Mouse (Mus musculus) CH12.LX (cell line): ENCODE data around the gene Arhgap44. TPM values are rescaled to one million over a fixed set of nuclear protein-coding genes. Genes with fewer than 3 reads are reported as not detected.

Experiments used
- DNase-seq: peaks from one replicate; pipeline ENCODE4 v3.0.0-alpha.2; 2013; ENCODE audit errors: extremely low read depth
- H3K27ac ChIP-seq: 2 replicates; pipeline ENCODE4 v1.5.1; 2012; ENCODE audit warnings: low read depth, mild to moderate bottlenecking, control low read depth, moderate library complexity; ENCODE audit not compliant: insufficient read depth
- H3K27me3 ChIP-seq: replicated peaks from 2 replicates; pipeline ENCODE3; 2012; ENCODE audit warnings: inconsistent platforms
- H3K36me3 ChIP-seq, 2 experiments: replicated peaks in 1 of 2; 2 replicates each; pipeline versions ENCODE3 to v1.6.1; 2012; ENCODE audit warnings: inconsistent platforms in 1 of 2, low read length in 1 of 2, mild to moderate bottlenecking in 1 of 2, mixed read lengths in 1 of 2, moderate library complexity in 1 of 2; ENCODE audit not compliant: control insufficient read depth in 1 of 2, insufficient read depth in 1 of 2
- H3K4me1 ChIP-seq, 2 experiments: 2 replicates each; pipeline ENCODE4 v1.6.1; 2012; ENCODE audit warnings: inconsistent platforms in 1 of 2, moderate library complexity in 1 of 2; ENCODE audit not compliant: insufficient read depth in 2 of 2, control insufficient read depth in 1 of 2
- H3K4me2 ChIP-seq: 2 replicates; pipeline ENCODE4 v1.6.1; 2012; ENCODE audit warnings: low read depth, mild to moderate bottlenecking, control low read depth; ENCODE audit not compliant: poor library complexity, insufficient read depth, severe bottlenecking
- H3K4me3 ChIP-seq, 3 experiments: fragments of 150-350 bp in 1 of 3; sonication (generic) in 1 of 3; replicated peaks in 1 of 3; 2 replicates each; pipeline versions ENCODE3 to v1.5.1; 2011 to 2012; ENCODE audit warnings: low read depth in 2 of 3, low read length in 2 of 3, mild to moderate bottlenecking in 2 of 3, moderate library complexity in 2 of 3, control low read depth in 1 of 3, improper control_type of control experiment in 1 of 3, inconsistent platforms in 1 of 3, mixed read lengths in 1 of 3; ENCODE audit not compliant: poor library complexity in 1 of 3
- H3K79me2 ChIP-seq: replicated peaks from 2 replicates; pipeline ENCODE4 v1.6.1; 2012; ENCODE audit warnings: mild to moderate bottlenecking, moderate library complexity; ENCODE audit not compliant: control insufficient read depth, poor library complexity, insufficient read depth, severe bottlenecking; ENCODE audit errors: extremely low read depth
- H3K9ac ChIP-seq: 2 replicates; pipeline ENCODE4 v1.6.1; 2012; ENCODE audit warnings: low read depth, mild to moderate bottlenecking, control low read depth, moderate library complexity; ENCODE audit not compliant: insufficient read depth
- H3K9me3 ChIP-seq: replicated peaks from 2 replicates; pipeline ENCODE3; 2012; ENCODE audit warnings: low read length, inconsistent platforms, mixed read lengths
- BHLHE40 ChIP-seq: IDR thresholded peaks from 2 replicates; pipeline ENCODE4 v1.6.1; 2011; ENCODE audit warnings: mild to moderate bottlenecking, low read depth, low read length, improper control_type of control experiment
- ETS1 ChIP-seq: conservative IDR thresholded peaks from 2 replicates; pipeline ENCODE4 v1.6.1; 2012; ENCODE audit warnings: low read depth, mild to moderate bottlenecking, inconsistent platforms, low read length, improper control_type of control experiment, moderate library complexity
- JUN ChIP-seq: IDR thresholded peaks from 2 replicates; pipeline ENCODE4 v1.6.1; 2011; ENCODE audit warnings: low read depth, mild to moderate bottlenecking, low read length, improper control_type of control experiment, moderate library complexity; ENCODE audit not compliant: insufficient read depth
- JUND ChIP-seq: conservative IDR thresholded peaks from 2 replicates; pipeline ENCODE4 v1.6.1; 2011; ENCODE audit warnings: low read depth, low read length, improper control_type of control experiment
- MAX ChIP-seq: IDR thresholded peaks from 2 replicates; pipeline ENCODE4 v1.6.1; 2011; ENCODE audit warnings: low read length, improper control_type of control experiment
- SMC3 ChIP-seq: IDR thresholded peaks from 2 replicates; pipeline ENCODE4 v1.6.1; 2011; ENCODE audit warnings: low read depth, low read length, improper control_type of control experiment
- TCF12 ChIP-seq: IDR thresholded peaks from 2 replicates; pipeline ENCODE4 v1.6.1; 2014; ENCODE audit warnings: low read depth, mild to moderate bottlenecking, inconsistent platforms, low read length, improper control_type of control experiment
- ZC3H11A ChIP-seq: IDR thresholded peaks from 2 replicates; pipeline ENCODE4 v1.6.1; 2012; ENCODE audit warnings: low read depth, mild to moderate bottlenecking, inconsistent platforms, low read length, improper control_type of control experiment
- dilution Hi-C: fragments of 300-500 bp; cut with MboI; formaldehyde crosslinking; loops from 2 replicates; pipeline ENCODE4 v1.14.3; 2020; ENCODE audit warnings: low sequenced_read_pairs; ENCODE audit not compliant: extremely low pct_unique_long_range_greater_than_20kb, extremely low pct_ligation_motif_present
- in situ Hi-C: fragments of 300-500 bp; cut with MboI; formaldehyde crosslinking; loops from 3 replicates; pipeline ENCODE4 v1.14.3; 2019; ENCODE audit warnings: low sequenced_read_pairs, low pct_ligation_motif_present, low pct_unique_long_range_greater_than_20kb, mixed read lengths
- polyA plus RNA-seq: library from polyadenylated mRNA; unstranded; fragments of >175 nt; gene quantifications from 2 replicates; pipeline ENCODE4 v1.2.1, GENCODE M21; 2012; ENCODE audit warnings: low read depth; ENCODE audit not compliant: insufficient read length
- total RNA-seq, 2 experiments: library from RNA; depleted of rRNA; stranded (reverse); fragments of 300-350 nt in 1 of 2; fragments of >200 nt in 1 of 2; gene quantifications; 2 replicates each; pipeline ENCODE4 v1.2.3; 2012 to 2014

Gene Arhgap44
- total and polyA plus RNA-seq, 3 experiments, result 0.07 TPM; not detected in 2

- Histone ChIP-seq H3K4me1 (no peaks in the 10 kb centered on the region), H3K27ac (no peak overlapping the region), H3K36me3 (peaks cover 22 to 47% of the 10 kb centered on the region in 2 experiments), H3K4me3 (no peak overlapping the region), H3K9ac (no peak overlapping the region), H3K79me2 (no peaks in the 10 kb centered on the region)
- dilution Hi-C loops (no loop called here), in situ Hi-C loops (no loop called here)
- no peak for DNase-seq
- TF ChIP-seq ETS1, result no peak
- TF ChIP-seq MAX, result no peak
- TF ChIP-seq ZC3H11A, result no peak
- TF ChIP-seq BHLHE40, result no peak
- no peak for TF ChIP-seq JUND
- TF ChIP-seq, all 38 proteins: peak for 0
- no peaks in the 10 kb centered on the region for H3K27me3 ChIP-seq
- H3K4me2 ChIP-seq, result no peak overlapping the region
- H3K9me3 ChIP-seq, result no peaks in the 10 kb centered on the region
Observed at GRCm38 (mm10) chr11:65006047-65006446, 156.7 kb downstream of the Arhgap44 start.

GRCm38 (mm10) chr11:65004836-65005235 is 157.9 kb downstream of the Arhgap44 start:
- H3K4me1 ChIP-seq, result no peaks in the 10 kb centered on the region
- H3K4me2 ChIP-seq, result no peak overlapping the region
- H3K79me2 ChIP-seq, result no peaks in the 10 kb centered on the region
- H3K27me3 ChIP-seq, result no peaks in the 10 kb centered on the region
- no peak overlapping the region for H3K27ac ChIP-seq
- H3K9ac ChIP-seq, result no peak overlapping the region
- dilution Hi-C loops, result no loop called here
- DNase-seq, result no peak
- H3K4me3 ChIP-seq, result no peak overlapping the region
- in situ Hi-C loops, result no loop called here
- no peaks in the 10 kb centered on the region for H3K9me3 ChIP-seq
- no peak for TF ChIP-seq MAX
- no peak for TF ChIP-seq JUN
- peaks cover 34 to 59% of the 10 kb centered on the region in 2 experiments for H3K36me3 ChIP-seq

- H3K4me3 ChIP-seq, result no peak overlapping the region
- no peak overlapping the region for H3K9ac ChIP-seq
- H3K79me2 ChIP-seq, result no peaks in the 10 kb centered on the region
- TF ChIP-seq SMC3, result no peak
- no peak for TF ChIP-seq TCF12
- in situ Hi-C loops, result no loop called here
- H3K4me1 ChIP-seq, result no peaks in the 10 kb centered on the region
- H3K36me3 ChIP-seq, result peaks cover 46 to 71% of the 10 kb centered on the region in 2 experiments
- no peaks in the 10 kb centered on the region for H3K27me3 ChIP-seq
- DNase-seq, result no peak
- H3K27ac ChIP-seq, result no peak overlapping the region
- dilution Hi-C loops, result no loop called here
- no peak overlapping the region for H3K4me2 ChIP-seq
- no peaks in the 10 kb centered on the region for H3K9me3 ChIP-seq
Observed at GRCm38 (mm10) chr11:65003611-65004010, 159.2 kb downstream of the Arhgap44 start.
